Mouse (Mus musculus) bone marrow macrophage, adult 2 months (primary cell): ENCODE data around the gene Mxi1.
"Not testable (repeated sequence)": the region's sequence is repeated elsewhere in the genome, so short reads cannot be mapped to it uniquely, and the experiment has no call there.

Experiments used
- CTCF ChIP-seq: IDR thresholded peaks from 2 replicates; pipeline ENCODE4 v1.5.1; 2012; ENCODE audit warnings: low read depth, mild to moderate bottlenecking, low read length, moderate library complexity
- POLR2A ChIP-seq: IDR thresholded peaks from 2 replicates; pipeline ENCODE4 v1.6.1; 2012; ENCODE audit warnings: mild to moderate bottlenecking, low read depth, low read length, borderline replicate concordance

GRCm38 (mm10) chr19:53394956-53395355, 84.6 kb downstream of the Mxi1 start:
- not testable (repeated sequence) for TF ChIP-seq POLR2A, CTCF
